Mouse (Mus musculus): Measurements from ENCODE around the gene Flvcr2.

DNA sequence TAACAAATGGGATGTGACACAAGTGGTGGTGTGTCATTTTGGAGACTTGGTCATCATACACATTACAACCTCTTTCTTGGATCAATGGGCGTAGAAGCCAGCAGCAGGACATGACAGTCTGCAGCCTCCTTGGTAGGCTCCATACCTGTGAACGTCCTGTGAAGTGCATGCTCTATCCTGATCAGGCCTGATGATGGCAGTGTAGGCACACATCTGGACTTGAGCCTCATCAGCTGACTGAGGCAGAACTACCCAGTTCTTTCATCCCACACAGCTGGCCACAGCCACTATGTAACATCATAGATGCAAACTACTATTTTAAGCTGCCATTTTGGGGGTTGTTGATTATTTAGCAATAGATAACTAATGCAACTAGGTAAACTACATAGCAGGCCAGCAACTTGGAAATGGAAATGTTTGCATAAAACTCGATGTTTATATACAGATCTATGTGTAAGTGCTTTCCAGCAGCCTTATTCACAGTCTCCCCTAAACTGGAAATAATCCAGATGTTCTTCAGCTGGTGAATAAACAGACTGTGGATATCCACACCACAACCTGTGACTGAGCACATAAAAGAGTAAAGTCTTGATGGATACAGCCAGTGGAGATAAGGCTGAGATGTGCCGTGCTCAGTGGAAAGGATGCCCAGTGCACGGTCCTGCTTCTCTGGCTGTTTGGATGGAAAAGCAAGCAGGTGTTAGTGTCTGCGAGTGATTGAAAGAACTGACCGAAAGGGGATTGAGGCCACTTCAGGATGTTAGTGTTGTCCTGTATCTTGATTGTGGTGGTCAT is 102.0 kb downstream of the Flvcr2 start:
- TF ChIP-seq CTCF (IDR thresholded peaks at IDR 0.05) (peak; percentile 79), POLR2A (IDR thresholded peaks at IDR 0.05; ENCODE audit: insufficient read depth, low read depth, low read length) (no peak), EP300 (IDR thresholded peaks at IDR 0.05; ENCODE audit: insufficient read depth, low read depth, low read length) (peak; percentile 61; the same call in 1 of the 2 replicates)

Measured in heart, adult 2 months (tissue).